Mouse (Mus musculus) c-Kit-positive CD71-negative TER-119-negative erythroid progenitor cells, embryonic 14.5 days (primary cell): ENCODE data around the gene Odc1.
"Not testable (repeated sequence)": the region's sequence is repeated elsewhere in the genome, so short reads cannot be mapped to it uniquely, and the experiment has no call there.

Experiments
- DNase-seq: peaks from one replicate; pipeline ENCODE4 v3.0.0-alpha.2; 2013; ENCODE audit warnings: low read depth

Odc1 gene

GRCm38 (mm10) chr12:17544209-17545106 is at the start of gene Odc1:
Gene Odc1 (plus strand): TSS chr12:17544794.
- peak; percentile 85 for DNase-seq

GRCm38 (mm10) chr12:17494809-17495208 is 49.8 kb upstream of the Odc1 start:
- DNase-seq: no peak

GRCm38 (mm10) chr12:17495858-17496451 is 48.6 kb upstream of the Odc1 start:
- DNase-seq: no peak

DNA sequence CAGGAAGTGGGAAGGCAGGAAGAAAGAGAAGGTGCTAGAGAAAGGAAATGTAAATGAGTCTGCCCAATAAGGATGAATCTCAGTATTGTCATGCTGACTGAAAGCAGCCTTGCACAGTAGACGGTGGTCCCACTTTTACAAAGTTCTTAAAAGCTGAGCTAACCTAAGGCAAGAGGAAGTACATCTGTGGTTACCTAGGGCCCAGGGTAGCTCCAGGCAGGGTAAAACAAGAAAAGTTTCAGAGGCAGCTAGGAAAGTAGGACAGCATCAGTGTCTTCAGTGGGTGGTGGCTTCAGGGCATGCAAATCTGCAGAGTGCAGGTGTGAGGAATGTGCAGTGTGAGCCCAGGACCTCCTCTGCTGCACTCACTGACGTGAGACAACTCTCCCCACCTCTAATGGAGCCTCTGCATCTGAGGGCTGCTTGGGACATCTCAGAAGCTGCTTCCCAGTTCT is 38.9 kb upstream of the Odc1 start:
- no peak for DNase-seq

GRCm38 (mm10) chr12:17506117-17506993 is 38.2 kb upstream of the Odc1 start:
- peak; percentile 17 for DNase-seq

DNA sequence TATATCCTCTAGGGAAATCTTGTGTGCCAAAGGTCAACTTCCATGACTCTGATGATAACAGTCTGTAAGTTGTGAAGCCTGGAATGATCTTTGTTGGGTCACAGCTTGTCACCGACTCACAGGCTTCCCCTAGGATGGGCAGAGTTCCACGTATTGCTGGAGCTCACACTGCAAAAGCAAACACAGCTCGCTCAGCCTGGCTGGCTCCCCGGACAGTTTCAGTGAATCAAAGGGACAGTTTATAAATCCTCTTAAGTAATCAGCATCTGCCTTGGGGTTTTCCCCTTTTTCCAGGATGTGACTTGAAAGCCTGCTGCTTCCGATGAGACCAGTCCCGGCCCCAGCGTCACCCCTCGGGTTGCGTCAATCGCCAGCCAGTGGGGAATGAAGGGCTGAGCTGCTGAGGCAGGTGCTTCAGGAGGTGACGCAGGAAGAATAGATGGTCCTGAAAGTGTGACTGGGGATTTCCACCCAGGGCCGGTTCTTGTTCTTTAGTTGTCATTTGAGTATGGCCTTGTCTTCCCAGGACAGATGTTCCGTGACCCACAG is 37.5 kb upstream of the Odc1 start:
- no peak for DNase-seq

DNA sequence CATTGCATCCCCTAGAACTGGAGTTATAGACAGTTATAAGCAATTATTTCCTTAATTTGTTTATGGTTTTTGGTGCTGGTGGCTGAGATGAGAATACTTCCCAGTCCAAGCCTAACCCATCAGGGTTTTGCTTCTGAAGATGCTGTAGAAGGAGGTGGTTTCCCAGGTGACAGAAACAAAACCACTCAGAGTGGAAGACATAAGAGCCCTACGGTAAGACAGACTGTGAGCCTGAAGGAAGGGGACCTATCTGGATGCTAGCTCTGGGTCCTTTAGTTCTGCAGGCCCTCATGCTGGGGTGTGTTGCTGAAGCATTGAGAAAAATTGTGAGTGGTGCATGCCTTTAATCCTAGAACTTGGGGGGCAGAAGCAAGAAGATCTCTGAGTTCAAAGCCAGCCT is 35.3 kb upstream of the Odc1 start:
- no peak for DNase-seq

DNA sequence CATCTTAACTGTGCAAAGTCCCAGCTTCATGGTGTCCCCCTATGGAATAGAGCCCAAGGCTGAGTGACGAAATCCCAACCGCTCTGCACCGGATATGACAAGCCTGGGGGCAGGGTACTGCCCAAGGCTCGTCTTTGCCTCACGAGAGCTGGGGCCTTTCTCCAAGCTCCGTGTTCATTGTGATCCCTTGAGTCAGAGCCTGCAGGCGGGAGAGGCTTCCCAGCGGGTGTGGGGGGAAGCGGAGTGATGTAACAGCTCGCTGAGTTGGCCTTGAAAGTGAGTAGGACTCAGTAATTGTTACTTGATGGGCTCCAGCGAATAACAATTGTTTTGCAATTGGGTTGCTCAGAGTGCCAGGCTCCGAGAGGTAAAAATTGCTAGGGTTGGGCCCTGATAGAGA is 34.4 kb upstream of the Odc1 start:
- no peak for DNase-seq

DNA sequence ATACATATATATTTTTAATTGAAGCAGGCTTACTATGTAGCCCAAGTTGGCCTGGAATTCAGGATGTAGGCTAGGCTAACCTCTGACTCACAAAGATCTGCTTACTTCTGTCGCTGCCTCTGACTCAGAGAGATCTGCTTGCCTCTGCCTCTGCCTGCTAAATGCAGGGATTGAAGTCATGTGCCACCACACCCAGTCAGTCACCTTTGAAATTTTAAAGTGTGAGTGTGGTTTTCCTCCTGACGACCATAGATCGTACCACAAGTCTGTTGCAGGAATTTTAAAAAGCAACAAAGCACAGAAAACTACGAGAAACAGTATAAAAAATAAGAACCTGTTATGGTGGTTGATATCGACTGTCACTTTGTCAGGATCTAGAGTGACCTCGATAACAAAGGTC is 33.6 kb upstream of the Odc1 start:
- no peak for DNase-seq

GRCm38 (mm10) chr12:17529180-17529579 is 15.4 kb upstream of the Odc1 start:
- DNase-seq: no peak

GRCm38 (mm10) chr12:17529726-17530125 is 14.9 kb upstream of the Odc1 start:
- DNase-seq: no peak

- no peak for DNase-seq
These were observed 13.8 kb upstream of the Odc1 start for GRCm38 (mm10) chr12:17530825-17531224.

DNA sequence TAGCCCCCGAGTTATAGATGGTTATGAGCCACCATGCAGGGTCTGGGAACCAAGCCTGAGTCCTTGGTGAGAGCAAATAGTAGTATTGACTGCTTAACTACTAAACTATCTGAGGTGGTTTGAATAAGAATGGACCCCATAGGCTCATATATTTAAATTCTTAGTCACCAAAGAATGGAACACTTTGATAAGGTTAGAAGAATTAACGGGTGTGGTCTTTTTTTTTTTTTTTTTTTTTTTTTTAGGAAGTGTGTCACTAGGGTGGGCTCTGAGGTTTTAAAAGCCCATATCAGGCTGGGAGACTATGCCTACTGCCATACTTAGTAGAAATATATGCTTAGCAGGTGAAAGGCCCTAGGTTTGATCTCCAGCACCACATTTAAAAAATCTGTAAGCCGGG is 8.4 kb upstream of the Odc1 start:
- no peak for DNase-seq

- DNase-seq: no peak
These were observed 7.4 kb upstream of the Odc1 start for GRCm38 (mm10) chr12:17537147-17537546.

- DNase-seq: no peak
These were observed 6.5 kb upstream of the Odc1 start for GRCm38 (mm10) chr12:17538087-17538486.

GRCm38 (mm10) chr12:17539041-17539440 is 5.6 kb upstream of the Odc1 start:
- DNase-seq: no peak

GRCm38 (mm10) chr12:17540040-17540552 is 4.5 kb upstream of the Odc1 start:
- no peak for DNase-seq

DNA sequence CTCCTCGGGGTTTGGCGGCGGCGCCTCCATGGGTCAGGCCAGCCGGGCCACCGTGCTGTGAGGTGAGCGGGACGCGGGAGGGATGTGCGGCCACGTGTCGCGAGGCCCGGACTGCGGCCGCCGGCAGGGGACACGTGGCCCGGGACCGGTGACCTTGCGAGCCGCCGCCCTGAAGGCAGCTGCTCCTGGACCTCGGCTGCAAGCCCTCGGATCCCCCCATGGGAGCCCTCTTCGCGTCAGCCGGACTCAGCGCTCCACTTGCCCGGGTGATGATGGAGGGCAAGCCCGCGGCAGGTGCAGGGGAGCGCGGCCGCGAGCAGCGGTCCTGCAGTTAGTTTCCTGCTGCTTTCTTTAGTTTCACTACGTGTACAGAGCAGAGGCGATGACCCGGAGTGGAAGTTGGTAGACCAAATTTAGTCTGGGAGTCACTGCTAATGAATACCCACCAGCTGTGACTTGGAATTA is 545 bp downstream of the Odc1 start:
- DNase-seq: no peak

GRCm38 (mm10) chr12:17545884-17546283 is 1.3 kb downstream of the Odc1 start:
- no peak for DNase-seq

DNA sequence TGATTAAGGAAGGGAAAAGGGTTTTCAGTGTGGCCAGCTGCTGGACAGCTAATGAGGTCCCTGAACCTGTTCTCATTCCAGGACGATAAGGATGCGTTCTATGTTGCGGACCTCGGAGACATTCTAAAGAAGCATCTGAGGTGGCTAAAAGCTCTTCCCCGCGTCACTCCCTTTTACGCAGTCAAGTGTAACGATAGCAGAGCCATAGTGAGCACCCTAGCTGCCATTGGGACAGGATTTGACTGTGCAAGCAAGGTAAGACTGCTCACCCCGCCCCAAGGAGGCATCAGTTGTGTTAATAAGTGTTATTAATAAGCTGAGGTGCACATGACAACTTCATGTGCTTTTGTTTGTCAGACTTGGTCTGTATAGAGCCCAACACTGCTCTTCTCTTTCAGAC is 3.0 kb downstream of the Odc1 start:
- DNase-seq: not testable (repeated sequence)

GRCm38 (mm10) chr12:17548505-17548904 is 3.9 kb downstream of the Odc1 start:
- DNase-seq: no peak

- DNase-seq: not testable (repeated sequence)
These were observed 4.8 kb downstream of the Odc1 start for GRCm38 (mm10) chr12:17549421-17549820.
